Comparison of ENCODE assay signal across 30 mouse cellular contexts in genomic region chr3:117247833-117248232, GRCm38 (mm10).
"Had no signal": no experiment of that assay in that cellular context is flagged by ENCODE, and none has a peak within 500 bp of the region (broad histone marks: within the 10 kb centered on the region; RNA-seq: fewer than 3 reads in every experiment).

No protein-coding gene starts in this region.

- DNase-seq: liver; liver, embryonic 13.5 days; liver, postnatal 0 days; lung, adult 18-20 months; lung, adult 2 months; lung, embryonic 14.5 days; lung, postnatal 10 days; lung, postnatal 14 days; lung, postnatal 36 days; lung, postnatal 4 days; midbrain, embryonic 14.5 days had no signal

- H3K9ac ChIP-seq: limb, embryonic 12.5 days; limb, embryonic 13.5 days; limb, embryonic 15.5 days; liver, embryonic 12.5 days; liver, embryonic 13.5 days; liver, embryonic 14.5 days; liver, embryonic 15.5 days; liver, postnatal 0 days; lung, embryonic 14.5 days; lung, embryonic 15.5 days; midbrain, embryonic 12.5 days; midbrain, embryonic 13.5 days; midbrain, embryonic 15.5 days had no signal

- H3K4me2 ChIP-seq: limb, embryonic 12.5 days; limb, embryonic 13.5 days; limb, embryonic 15.5 days; liver, embryonic 11.5 days; liver, embryonic 12.5 days; liver, embryonic 13.5 days; liver, embryonic 15.5 days; lung, embryonic 14.5 days; lung, embryonic 15.5 days; midbrain, embryonic 11.5 days; midbrain, embryonic 12.5 days; midbrain, embryonic 13.5 days; midbrain, embryonic 15.5 days had no signal

- H3K27me3 ChIP-seq: limb, embryonic 12.5 days; limb, embryonic 13.5 days; limb, embryonic 15.5 days; liver, embryonic 12.5 days; liver, embryonic 13.5 days; liver, embryonic 15.5 days; lung, embryonic 15.5 days; megakaryocyte, embryonic 14.5 days; midbrain, embryonic 12.5 days; midbrain, embryonic 13.5 days; midbrain, embryonic 15.5 days had no signal

- ATAC-seq: liver, embryonic 12.5 days; liver, postnatal 0 days; lung, postnatal 0 days; midbrain, embryonic 13.5 days; midbrain, embryonic 15.5 days; midbrain, embryonic 16.5 days had no signal

- H3K9me3 ChIP-seq: limb, embryonic 10.5 days; limb, embryonic 12.5 days; limb, embryonic 13.5 days; limb, embryonic 15.5 days; liver, embryonic 12.5 days; liver, embryonic 13.5 days; liver, embryonic 15.5 days; lung, embryonic 15.5 days; midbrain, embryonic 10.5 days; midbrain, embryonic 12.5 days; midbrain, embryonic 13.5 days; midbrain, embryonic 15.5 days had no signal

- H3K4me1 ChIP-seq: limb, embryonic 10.5 days; limb, embryonic 12.5 days; limb, embryonic 13.5 days; limb, embryonic 15.5 days; liver, embryonic 12.5 days; liver, embryonic 13.5 days; liver, embryonic 15.5 days; lung, embryonic 15.5 days; megakaryocyte, embryonic 14.5 days; midbrain, embryonic 10.5 days; midbrain, embryonic 12.5 days; midbrain, embryonic 13.5 days; midbrain, embryonic 15.5 days had no signal

- H3K36me3 ChIP-seq: limb, embryonic 10.5 days; limb, embryonic 12.5 days; limb, embryonic 13.5 days; limb, embryonic 15.5 days; liver, embryonic 12.5 days; liver, embryonic 13.5 days; liver, embryonic 15.5 days; lung, embryonic 15.5 days; midbrain, embryonic 10.5 days; midbrain, embryonic 12.5 days; midbrain, embryonic 13.5 days; midbrain, embryonic 15.5 days had no signal

- H3K4me3 ChIP-seq: limb, embryonic 10.5 days; limb, embryonic 12.5 days; limb, embryonic 13.5 days; limb, embryonic 15.5 days; liver, embryonic 12.5 days; liver, embryonic 13.5 days; liver, embryonic 15.5 days; lung, embryonic 15.5 days; megakaryocyte, embryonic 14.5 days; midbrain, embryonic 10.5 days; midbrain, embryonic 12.5 days; midbrain, embryonic 13.5 days; midbrain, embryonic 15.5 days; myocyte had no signal

- H3K27ac ChIP-seq: limb, embryonic 10.5 days; limb, embryonic 12.5 days; limb, embryonic 13.5 days; limb, embryonic 15.5 days; liver, embryonic 12.5 days; liver, embryonic 13.5 days; liver, embryonic 14.5 days; liver, embryonic 15.5 days; lung, embryonic 15.5 days; macrophage; midbrain, embryonic 10.5 days; midbrain, embryonic 12.5 days; midbrain, embryonic 13.5 days; midbrain, embryonic 15.5 days had no signal
